Mouse (Mus musculus) myocyte (in vitro differentiated cells): ENCODE measurements at regions not wholly inside any gene's neighbourhood (a gene's known extent, or its start where the extent isn't known, plus 50 kb on each side); places are given as distances from the start of the nearest gene placed in this dataset.

Source experiments
- CEBPB ChIP-seq: IDR thresholded peaks from 2 replicates; pipeline ENCODE4 v1.6.1; 2011; ENCODE audit warnings: mild to moderate bottlenecking, moderate library complexity; ENCODE audit not compliant: poor library complexity, insufficient read depth, severe bottlenecking
- E2F4 ChIP-seq: IDR thresholded peaks from one replicate; pipeline ENCODE4 v1.6.1; 2011; ENCODE audit warnings: mild to moderate bottlenecking, control low read depth, moderate library complexity; ENCODE audit not compliant: insufficient read depth
- MAX ChIP-seq: IDR thresholded peaks from one replicate; pipeline ENCODE4 v1.6.1; 2011; ENCODE audit warnings: low read depth, mild to moderate bottlenecking, control low read depth
- MYOD1 ChIP-seq, 3 experiments: IDR thresholded peaks; one replicate each; pipeline ENCODE4 v1.6.1; 2011; ENCODE audit warnings: control low read depth in 2 of 3, low read depth in 2 of 3, mild to moderate bottlenecking in 2 of 3, moderate library complexity in 1 of 3; ENCODE audit not compliant: insufficient read length in 2 of 3, control insufficient read depth in 1 of 3
- POLR2A ChIP-seq: IDR thresholded peaks from one replicate; pipeline ENCODE4 v1.6.1; 2011; ENCODE audit warnings: low read depth, mild to moderate bottlenecking, control low read depth, moderate library complexity; ENCODE audit not compliant: insufficient read length
- POLR2AphosphoS2 ChIP-seq: IDR thresholded peaks from one replicate; pipeline ENCODE4 v1.6.1; 2011; ENCODE audit warnings: low read depth, control low read depth; ENCODE audit not compliant: insufficient read length
- REST ChIP-seq: IDR thresholded peaks from one replicate; pipeline ENCODE4 v1.6.1; 2011; ENCODE audit warnings: mild to moderate bottlenecking, control low read depth, moderate library complexity; ENCODE audit not compliant: insufficient read depth, insufficient read length
- USF1 ChIP-seq: IDR thresholded peaks from one replicate; pipeline ENCODE4 v1.6.1; 2011; ENCODE audit warnings: low read depth, mild to moderate bottlenecking, control low read depth, moderate library complexity

GRCm38 (mm10) chr9:116230346-116230745, 55.2 kb upstream of the Tgfbr2 start:
- TF ChIP-seq POLR2A, result no peak
- no peak for TF ChIP-seq CEBPB
- no peak for TF ChIP-seq E2F4
- no peak for TF ChIP-seq POLR2AphosphoS2
- TF ChIP-seq MAX, result no peak
- no peak for TF ChIP-seq USF1
- TF ChIP-seq REST, result no peak
- no peak for TF ChIP-seq MYOD1 (IDR thresholded peaks at IDR 0.05; ENCODE audit: control insufficient read depth in 1 of 3, insufficient read length in 2 of 3, low read depth in 2 of 3)
